Mouse (Mus musculus) MEL (cell line): Measurements from ENCODE around the gene Immp1l. TPM values are rescaled to one million over a fixed set of nuclear protein-coding genes. Genes with fewer than 3 reads are reported as not detected.

Experiments used
- DNase-seq: peaks from one replicate; pipeline ENCODE4 v3.0.0; 2011; ENCODE audit warnings: low read depth, low spot score
- H3K27ac ChIP-seq: 2 replicates; pipeline ENCODE4 v1.5.1; 2012; ENCODE audit warnings: low read depth, mild to moderate bottlenecking, control low read depth, low read length, moderate library complexity; ENCODE audit not compliant: control insufficient read depth
- H3K27me3 ChIP-seq, 2 experiments: fragments of 150-350 bp in 1 of 2; sonication (generic) in 1 of 2; 2 replicates each; pipeline ENCODE4 v1.6.1; 2012; ENCODE audit warnings: low read length in 2 of 2, mild to moderate bottlenecking in 2 of 2, improper control_type of control experiment in 1 of 2, moderate library complexity in 1 of 2; ENCODE audit not compliant: insufficient read depth in 2 of 2, control insufficient read depth in 1 of 2
- H3K36me3 ChIP-seq, 2 experiments: 2 replicates each; pipeline ENCODE4 v1.6.1; 2012 to 2014; ENCODE audit warnings: low read length in 2 of 2, improper control_type of control experiment in 1 of 2, inconsistent platforms in 1 of 2, mild to moderate bottlenecking in 1 of 2; ENCODE audit not compliant: insufficient read depth in 2 of 2, control insufficient read depth in 1 of 2
- H3K4me1 ChIP-seq, 2 experiments: fragments of 150-350 bp in 1 of 2; sonication (generic) in 1 of 2; 2 replicates each; pipeline ENCODE4 v1.6.1; 2012; ENCODE audit warnings: low read length in 2 of 2, improper control_type of control experiment in 1 of 2, mild to moderate bottlenecking in 1 of 2; ENCODE audit not compliant: insufficient read depth in 2 of 2, control insufficient read depth in 1 of 2
- H3K4me3 ChIP-seq, 2 experiments: fragments of 150-350 bp in 1 of 2; sonication (generic) in 1 of 2; 2 replicates each; pipeline ENCODE4 v1.5.1; 2012; ENCODE audit warnings: low read depth in 2 of 2, low read length in 2 of 2, mild to moderate bottlenecking in 2 of 2, moderate library complexity in 2 of 2, control low read depth in 1 of 2, improper control_type of control experiment in 1 of 2; ENCODE audit not compliant: control insufficient read depth in 1 of 2, insufficient read depth in 1 of 2
- H3K79me2 ChIP-seq: 2 replicates; pipeline ENCODE4 v1.6.1; 2012; ENCODE audit warnings: mild to moderate bottlenecking, low read length, moderate library complexity; ENCODE audit not compliant: control insufficient read depth, poor library complexity, insufficient read depth
- H3K9ac ChIP-seq: 2 replicates; pipeline ENCODE4 v1.6.1; 2012; ENCODE audit warnings: low read depth, mild to moderate bottlenecking, control low read depth, low read length, moderate library complexity; ENCODE audit not compliant: control insufficient read depth, poor library complexity, severe bottlenecking
- H3K9me3 ChIP-seq: fragments of 150-350 bp; sonication (generic); replicated peaks from 2 replicates; pipeline ENCODE4 v1.6.1; 2012; ENCODE audit warnings: mild to moderate bottlenecking, low read length, improper control_type of control experiment, moderate library complexity; ENCODE audit not compliant: insufficient read depth
- CHD1 ChIP-seq: IDR thresholded peaks from 2 replicates; pipeline ENCODE4 v1.6.1; 2012; ENCODE audit warnings: low read depth, mild to moderate bottlenecking, inconsistent platforms, low read length, improper control_type of control experiment
- CHD2 ChIP-seq: IDR thresholded peaks from 2 replicates; pipeline ENCODE4 v1.6.1; 2011; ENCODE audit warnings: low read length, improper control_type of control experiment
- ELF1 ChIP-seq: IDR thresholded peaks from 2 replicates; pipeline ENCODE4 v1.6.1; 2014; ENCODE audit warnings: low read depth, mild to moderate bottlenecking, inconsistent platforms, low read length, improper control_type of control experiment, moderate library complexity
- EP300 ChIP-seq, 2 experiments: IDR thresholded peaks; 2 replicates each; pipeline ENCODE4 v1.6.1; 2011; ENCODE audit warnings: improper control_type of control experiment in 2 of 2, low read length in 2 of 2, low read depth in 1 of 2, mild to moderate bottlenecking in 1 of 2
- ETS1 ChIP-seq: IDR thresholded peaks from 2 replicates; pipeline ENCODE4 v1.6.1; 2012; ENCODE audit warnings: low read depth, mild to moderate bottlenecking, inconsistent platforms, low read length, improper control_type of control experiment, moderate library complexity
- GABPA ChIP-seq: IDR thresholded peaks from 2 replicates; pipeline ENCODE4 v1.6.1; 2012; ENCODE audit warnings: low read depth, mild to moderate bottlenecking, inconsistent platforms, low read length, improper control_type of control experiment, moderate library complexity
- GATA1 ChIP-seq: IDR thresholded peaks from 2 replicates; pipeline ENCODE4 v1.6.1; 2011; ENCODE audit warnings: low read depth, low read length, improper control_type of control experiment
- KAT2A ChIP-seq: conservative IDR thresholded peaks from 2 replicates; pipeline ENCODE4 v1.6.1; 2012; ENCODE audit warnings: low read depth, low read length, improper control_type of control experiment, inconsistent platforms
- MAFK ChIP-seq: IDR thresholded peaks from 2 replicates; pipeline ENCODE4 v1.6.1; 2011; ENCODE audit warnings: low read depth, mild to moderate bottlenecking, low read length, improper control_type of control experiment, borderline replicate concordance
- MAX ChIP-seq: IDR thresholded peaks from 2 replicates; pipeline ENCODE4 v1.6.1; 2011; ENCODE audit warnings: low read length, improper control_type of control experiment
- MAZ ChIP-seq: IDR thresholded peaks from 2 replicates; pipeline ENCODE4 v1.6.1; 2012; ENCODE audit warnings: low read depth, mild to moderate bottlenecking, inconsistent platforms, low read length, improper control_type of control experiment
- MEF2A ChIP-seq: IDR thresholded peaks from 2 replicates; pipeline ENCODE4 v1.6.1; 2014; ENCODE audit warnings: low read depth, mild to moderate bottlenecking, inconsistent platforms, low read length, improper control_type of control experiment; ENCODE audit not compliant: poor library complexity, insufficient replicate concordance, severe bottlenecking; ENCODE audit errors: extremely low read depth
- MXI1 ChIP-seq: IDR thresholded peaks from 2 replicates; pipeline ENCODE4 v1.6.1; 2011; ENCODE audit warnings: mild to moderate bottlenecking, low read depth, low read length, improper control_type of control experiment
- MYC ChIP-seq: IDR thresholded peaks from 2 replicates; pipeline ENCODE4 v1.6.1; 2011; ENCODE audit warnings: low read depth, mild to moderate bottlenecking, low read length, improper control_type of control experiment, moderate library complexity
- NELFE ChIP-seq: IDR thresholded peaks from 2 replicates; pipeline ENCODE4 v1.6.1; 2011; ENCODE audit warnings: low read depth, low read length, improper control_type of control experiment
- NRF1 ChIP-seq: IDR thresholded peaks from 2 replicates; pipeline ENCODE4 v1.6.1; 2014; ENCODE audit warnings: low read depth, mild to moderate bottlenecking, inconsistent platforms, low read length, improper control_type of control experiment, moderate library complexity; ENCODE audit not compliant: poor library complexity, insufficient read depth, severe bottlenecking
- POLR2A ChIP-seq, 2 experiments: IDR thresholded peaks; 2 replicates each; pipeline ENCODE4 v1.6.1; 2011 to 2012; ENCODE audit warnings: low read length in 2 of 2, mild to moderate bottlenecking in 2 of 2, control low read depth in 1 of 2, improper control_type of control experiment in 1 of 2, low read depth in 1 of 2, moderate library complexity in 1 of 2; ENCODE audit not compliant: control insufficient read depth in 1 of 2, insufficient read depth in 1 of 2, poor library complexity in 1 of 2
- RAD21 ChIP-seq: IDR thresholded peaks from 2 replicates; pipeline ENCODE4 v1.6.1; 2011; ENCODE audit warnings: mild to moderate bottlenecking, low read depth, low read length, improper control_type of control experiment
- RCOR1 ChIP-seq: IDR thresholded peaks from 2 replicates; pipeline ENCODE4 v1.6.1; 2012; ENCODE audit warnings: low read depth, mild to moderate bottlenecking, inconsistent platforms, low read length, improper control_type of control experiment
- SIN3A ChIP-seq: IDR thresholded peaks from 2 replicates; pipeline ENCODE4 v1.6.1; 2012; ENCODE audit warnings: low read length, improper control_type of control experiment, inconsistent platforms
- TBP ChIP-seq: IDR thresholded peaks from 2 replicates; pipeline ENCODE4 v1.8.0; 2011; ENCODE audit warnings: low read depth, low read length, improper control_type of control experiment
- TCF12 ChIP-seq: IDR thresholded peaks from 2 replicates; pipeline ENCODE4 v1.6.1; 2014; ENCODE audit warnings: low read depth, mild to moderate bottlenecking, inconsistent platforms, low read length, improper control_type of control experiment, moderate library complexity
- UBTF ChIP-seq: IDR thresholded peaks from 2 replicates; pipeline ENCODE4 v1.6.1; 2012; ENCODE audit warnings: low read depth, mild to moderate bottlenecking, inconsistent platforms, low read length, improper control_type of control experiment, moderate library complexity, borderline replicate concordance; ENCODE audit not compliant: insufficient read depth
- USF2 ChIP-seq, 2 experiments: IDR thresholded peaks; 2 replicates each; pipeline ENCODE4 v1.6.1; 2011 to 2012; ENCODE audit warnings: improper control_type of control experiment in 2 of 2, low read length in 2 of 2, borderline replicate concordance in 1 of 2, inconsistent platforms in 1 of 2, low read depth in 1 of 2, mild to moderate bottlenecking in 1 of 2; ENCODE audit not compliant: insufficient read depth in 1 of 2
- ZC3H11A ChIP-seq: IDR thresholded peaks from 2 replicates; pipeline ENCODE4 v1.6.1; 2012; ENCODE audit warnings: low read depth, mild to moderate bottlenecking, inconsistent platforms, low read length, improper control_type of control experiment
- ZNF384 ChIP-seq: IDR thresholded peaks from 2 replicates; pipeline ENCODE4 v1.6.1; 2012; ENCODE audit warnings: low read depth, mild to moderate bottlenecking, inconsistent platforms, low read length, improper control_type of control experiment
- polyA plus RNA-seq, 2 experiments: library from polyadenylated mRNA; stranded (reverse) in 1 of 2; unstranded in 1 of 2; fragments of >175 nt in 1 of 2; fragments of >200 nt in 1 of 2; gene quantifications; 2 replicates each; pipeline versions ENCODE4 v1.2.1 to v1.2.4; 2012; ENCODE audit warnings: low replicate concordance in 2 of 2, low read depth in 1 of 2; ENCODE audit not compliant: insufficient read length in 2 of 2, insufficient read depth in 1 of 2, missing spikeins in 1 of 2
- total RNA-seq: library from RNA; depleted of rRNA; stranded (reverse); fragments of 300-350 nt; gene quantifications from 2 replicates; pipeline ENCODE4 v1.2.3, GENCODE M21; 2012

Gene Immp1l
- total and polyA plus RNA-seq, 3 experiments = 44.7 to 156 (median 55.4) TPM

- no peaks in the 10 kb centered on the region for H3K27me3 ChIP-seq
- H3K36me3 ChIP-seq = peaks cover 0 to 9% of the 10 kb centered on the region in 2 experiments; a peak in 3 of 4 replicates
- TF ChIP-seq EP300 (IDR thresholded peaks at IDR 0.05; ENCODE audit: low read depth in 1 of 2, low read length in 2 of 2) = peak; percentile 62 to 66
- no peak for TF ChIP-seq TBP
- peak; percentile 69 for TF ChIP-seq TCF12
- TF ChIP-seq GATA1 = peak; percentile 40; the same call in 1 of the 2 replicates
- TF ChIP-seq, all 39 proteins: peak for 3
Observed at GRCm38 (mm10) chr2:105890816-105891215, 13.6 kb upstream of the Immp1l start.

GRCm38 (mm10) chr2:105904757-105905146, 314 bp downstream of the Immp1l start:
- Histone ChIP-seq H3K4me3 (peak overlapping the region; percentile 94 to 95), H3K27ac (peak overlapping the region; percentile 23), H3K4me1 (peaks cover 2 to 3% of the 10 kb centered on the region in 2 experiments; a peak in 2 of 4 replicates), H3K79me2 (peaks cover 11% of the 10 kb centered on the region), H3K9ac (peak overlapping the region; percentile 78), H3K9me3 (no peaks in the 10 kb centered on the region), H3K36me3 (peaks cover 0 to 13% of the 10 kb centered on the region in 2 experiments; a peak in 3 of 4 replicates), H3K27me3 (no peaks in the 10 kb centered on the region)
- TF ChIP-seq TCF12 (no peak), RCOR1 (no peak), MAFK (no peak), CHD1 (no peak), POLR2A (IDR thresholded peaks at IDR 0.05; ENCODE audit: control insufficient read depth in 1 of 2, insufficient read depth in 1 of 2, low read depth in 1 of 2, low read length in 2 of 2, poor library complexity in 1 of 2) (0 out of 4 replicates have a peak, but pooled peaks of 1 of the 2 experiments have one; percentile 8), ETS1 (no peak), GATA1 (no peak), GABPA (no peak), MXI1 (peak; percentile 36; the same call in 1 of the 2 replicates), CHD2 (no peak), NRF1 (no peak), KAT2A (no peak), ZNF384 (no peak)
- no peak for DNase-seq

More at GRCm38 (mm10) chr2:105890816-105891215, 13.6 kb upstream of the Immp1l start:
- Histone ChIP-seq H3K4me1 (peaks cover 3 to 6% of the 10 kb centered on the region in 2 experiments; a peak in 3 of 4 replicates), H3K4me3 (no peak overlapping the region), H3K27ac (no peak overlapping the region), H3K9ac (no peak overlapping the region), H3K79me2 (no peaks in the 10 kb centered on the region), H3K9me3 (no peaks in the 10 kb centered on the region)
- DNase-seq = no peak

GRCm38 (mm10) chr2:105908351-105908750, 3.9 kb downstream of the Immp1l start:
- Histone ChIP-seq H3K4me3 (no peak overlapping the region), H3K27me3 (no peaks in the 10 kb centered on the region), H3K4me1 (peaks cover 2 to 3% of the 10 kb centered on the region in 2 experiments; a peak in 2 of 4 replicates), H3K9me3 (no peaks in the 10 kb centered on the region), H3K36me3 (peaks cover 0 to 9% of the 10 kb centered on the region in 2 experiments; a peak in 3 of 4 replicates), H3K27ac (no peak overlapping the region), H3K79me2 (peaks cover 15% of the 10 kb centered on the region), H3K9ac (no peak overlapping the region)
- peak; percentile 62 for DNase-seq
- TF ChIP-seq MAX (no peak), ETS1 (no peak), MEF2A (no peak), CHD2 (no peak), ELF1 (no peak), RAD21 (peak; percentile 74), UBTF (no peak), ZC3H11A (peak; percentile 60), NELFE (no peak), MAZ (no peak), USF2 (IDR thresholded peaks at IDR 0.05; ENCODE audit: borderline replicate concordance in 1 of 2, insufficient read depth in 1 of 2, low read depth in 1 of 2, low read length in 2 of 2) (no peak), SIN3A (peak; percentile 49; the same call in 1 of the 2 replicates), MYC (no peak)
